In the genomic region with DNA sequence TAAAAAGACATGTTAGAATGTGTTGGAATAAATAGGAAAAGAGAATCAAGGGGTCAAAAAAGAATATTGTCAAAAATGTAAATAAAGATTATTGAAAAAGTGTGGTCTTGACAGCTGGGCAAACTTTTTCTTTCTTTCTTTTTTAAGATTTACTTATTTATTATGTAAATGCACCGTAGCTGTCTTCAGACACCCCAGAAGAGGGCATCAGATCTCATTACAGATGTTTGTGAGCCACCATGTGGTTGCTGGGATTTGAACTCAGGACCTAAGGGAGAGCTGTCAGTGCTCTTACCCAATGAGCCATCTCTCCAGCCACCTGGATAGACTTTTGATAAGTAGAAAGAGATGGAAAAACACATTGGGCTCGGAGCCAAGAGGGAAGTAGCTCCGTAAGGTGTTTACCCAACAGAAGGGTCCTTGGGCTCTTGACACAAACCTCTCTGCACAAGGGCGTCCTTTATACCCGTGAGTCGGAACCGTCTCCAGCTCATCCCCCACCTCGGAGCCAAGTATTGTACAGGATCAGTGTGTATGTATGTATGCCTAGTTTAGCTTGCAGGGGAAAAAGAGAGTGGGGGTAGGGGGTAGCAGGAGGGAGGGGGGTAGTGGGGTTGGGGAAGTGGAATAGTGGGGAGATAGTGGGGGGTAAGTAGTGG, we compare ENCODE assay signal across 21 mouse cellular contexts.
"Had no signal": no experiment of that assay in that cellular context is flagged by ENCODE, and none has a peak within 500 bp of the region (broad histone marks: within the 10 kb centered on the region; RNA-seq: fewer than 3 reads in every experiment).

No protein-coding gene starts in this region.

- H3K27me3 ChIP-seq: kidney, embryonic 15.5 days; limb, embryonic 12.5 days; limb, embryonic 15.5 days; midbrain, embryonic 12.5 days; midbrain, embryonic 15.5 days; neural tube, embryonic 12.5 days; neural tube, embryonic 15.5 days had no signal

- H3K27ac ChIP-seq: kidney, embryonic 15.5 days; limb, embryonic 12.5 days; limb, embryonic 15.5 days; liver, embryonic 14.5 days; macrophage; midbrain, embryonic 12.5 days; midbrain, embryonic 15.5 days; neural tube, embryonic 12.5 days; stomach, postnatal 0 days had no signal

- H3K4me1 ChIP-seq: kidney, embryonic 15.5 days; limb, embryonic 15.5 days; midbrain, embryonic 12.5 days; midbrain, embryonic 15.5 days; neural tube, embryonic 12.5 days had no signal

- H3K9me3 ChIP-seq: kidney, embryonic 15.5 days; limb, embryonic 12.5 days; limb, embryonic 15.5 days; midbrain, embryonic 12.5 days; midbrain, embryonic 15.5 days; neural tube, embryonic 12.5 days; neural tube, embryonic 15.5 days had no signal

- H3K4me3 ChIP-seq: kidney, embryonic 15.5 days; limb, embryonic 12.5 days; limb, embryonic 15.5 days; midbrain, embryonic 12.5 days; midbrain, embryonic 15.5 days; neural tube, embryonic 12.5 days; neural tube, embryonic 15.5 days had no signal

- ATAC-seq: inflammation-experienced regulatory T-cells, adult 6 months; intestine, postnatal 0 days; liver, postnatal 0 days; midbrain, embryonic 15.5 days had no signal

- H3K9ac ChIP-seq: kidney, embryonic 15.5 days; limb, embryonic 12.5 days; limb, embryonic 15.5 days; liver, embryonic 14.5 days; liver, postnatal 0 days; midbrain, embryonic 12.5 days; midbrain, embryonic 15.5 days; neural tube, embryonic 12.5 days; neural tube, embryonic 15.5 days had no signal

- DNase-seq: kidney, adult 8-10 months; kidney, postnatal 10 days; kidney, postnatal 36 days; left cerebral cortex, postnatal 4 days; liver, postnatal 0 days; right cerebral cortex, postnatal 14 days; right cerebral cortex, postnatal 4 days; thymus, postnatal 36 days had no signal

- H3K36me3 ChIP-seq: kidney, embryonic 15.5 days; limb, embryonic 12.5 days; limb, embryonic 15.5 days; midbrain, embryonic 12.5 days; midbrain, embryonic 15.5 days; neural tube, embryonic 12.5 days; neural tube, embryonic 15.5 days had no signal

- H3K4me2 ChIP-seq: kidney, embryonic 15.5 days; limb, embryonic 12.5 days; limb, embryonic 15.5 days; liver, embryonic 11.5 days; midbrain, embryonic 12.5 days; midbrain, embryonic 15.5 days; neural tube, embryonic 12.5 days; neural tube, embryonic 15.5 days had no signal
